Mouse (Mus musculus) megakaryocyte progenitor cell, adult 5-6 weeks (primary cell): ENCODE data around the gene C2cd4c. TPM values are rescaled to one million over a fixed set of nuclear protein-coding genes. Genes with fewer than 3 reads are reported as not detected.

Source experiments
- ATAC-seq: replicated peaks from 2 replicates; pipeline ENCODE4 v1.8.0; 2016; ENCODE audit warnings: mild to moderate bottlenecking, moderate TSS enrichment, inconsistent platforms; ENCODE audit not compliant: poor library complexity
- total RNA-seq, 2 experiments: library from RNA; stranded (forward) in 1 of 2; stranded (reverse) in 1 of 2; fragments of 157-497, 149-512 nt in 1 of 2; fragments of 200-1000 nt in 1 of 2; gene quantifications; 2 replicates each; pipeline versions ENCODE4 v1.2.3 to v1.2.4; 2015 to 2017

C2cd4c gene
- total RNA-seq, 2 experiments from 2014 or later: not detected

DNA sequence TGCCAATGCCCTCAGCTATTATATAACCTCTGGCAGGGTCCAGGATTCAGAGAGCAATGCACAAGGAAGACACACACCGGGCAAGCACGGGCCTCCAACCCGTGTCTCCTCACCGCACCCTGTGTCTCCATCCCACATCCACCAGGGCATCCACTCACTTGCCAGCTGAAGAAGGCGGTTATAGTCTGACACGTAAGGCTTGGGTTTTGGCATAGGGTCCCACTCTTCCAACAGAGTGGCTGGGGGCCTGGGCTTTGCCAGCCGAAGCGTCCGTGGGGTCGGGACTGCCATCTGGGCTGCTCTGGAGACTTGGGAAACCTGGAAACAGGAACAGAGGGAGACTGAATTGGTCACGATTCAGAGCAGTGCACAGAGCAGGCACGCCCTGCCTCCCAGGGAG lies 34.0 kb downstream of the C2cd4c start:
- no peak for ATAC-seq

DNA sequence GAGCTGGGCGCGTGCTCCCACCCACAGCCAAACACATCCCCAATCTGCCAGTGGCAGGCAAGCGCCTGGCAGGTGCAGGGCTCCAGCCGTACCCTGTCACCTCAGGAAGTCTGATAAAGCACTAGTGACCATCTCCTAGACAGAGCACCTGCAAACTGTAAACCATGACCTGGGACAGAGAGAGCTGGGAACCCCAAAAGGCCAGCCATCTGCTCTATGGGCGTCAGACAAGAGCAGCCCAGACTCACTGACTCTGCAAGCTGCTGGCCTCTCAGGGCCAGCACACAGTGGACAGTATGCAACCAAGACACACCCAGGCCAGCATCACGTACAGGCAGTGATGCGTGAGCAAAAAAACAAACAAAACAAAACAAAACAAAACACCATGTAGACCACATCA lies 34.9 kb downstream of the C2cd4c start:
- no peak for ATAC-seq

DNA sequence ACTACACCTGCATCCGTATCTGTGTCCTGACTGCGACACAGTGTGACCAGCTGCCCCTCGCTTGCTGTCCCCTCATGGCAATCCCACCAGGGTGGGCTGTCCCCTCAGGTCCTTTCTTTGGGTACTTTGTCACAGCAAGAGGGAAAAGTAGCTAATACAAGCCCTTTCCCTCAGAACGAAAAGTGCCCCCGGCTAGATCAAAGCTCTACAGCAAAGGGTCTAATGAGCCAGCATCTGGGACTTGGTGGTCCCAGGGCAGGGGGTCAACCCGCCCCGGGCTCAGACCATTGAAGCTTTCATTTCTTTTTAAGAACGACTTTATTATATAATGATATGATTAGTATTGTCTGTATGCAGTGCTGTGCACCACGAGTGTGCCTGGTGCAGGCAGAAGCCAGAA lies 35.5 kb downstream of the C2cd4c start:
- no peak for ATAC-seq

DNA sequence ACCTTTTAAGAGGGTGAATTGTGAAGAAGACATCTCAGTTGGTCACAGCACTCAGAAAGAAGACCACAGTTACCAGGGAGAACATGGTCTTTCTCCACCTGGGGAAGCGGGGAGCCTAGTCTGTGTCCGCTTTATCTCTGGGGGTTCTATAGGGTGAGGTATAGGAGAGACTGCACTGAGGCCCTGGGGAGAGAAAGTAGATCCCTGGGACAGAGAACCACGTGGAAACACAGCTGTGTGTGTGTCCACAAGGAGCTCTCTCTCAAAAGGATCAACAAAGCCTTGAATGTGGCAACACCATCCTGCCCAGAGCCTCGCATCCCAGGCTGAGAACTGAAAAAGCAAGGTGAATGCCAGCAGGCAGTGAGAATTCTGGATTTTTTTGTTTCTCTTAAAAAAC lies 36.4 kb downstream of the C2cd4c start:
- ATAC-seq: no peak

DNA sequence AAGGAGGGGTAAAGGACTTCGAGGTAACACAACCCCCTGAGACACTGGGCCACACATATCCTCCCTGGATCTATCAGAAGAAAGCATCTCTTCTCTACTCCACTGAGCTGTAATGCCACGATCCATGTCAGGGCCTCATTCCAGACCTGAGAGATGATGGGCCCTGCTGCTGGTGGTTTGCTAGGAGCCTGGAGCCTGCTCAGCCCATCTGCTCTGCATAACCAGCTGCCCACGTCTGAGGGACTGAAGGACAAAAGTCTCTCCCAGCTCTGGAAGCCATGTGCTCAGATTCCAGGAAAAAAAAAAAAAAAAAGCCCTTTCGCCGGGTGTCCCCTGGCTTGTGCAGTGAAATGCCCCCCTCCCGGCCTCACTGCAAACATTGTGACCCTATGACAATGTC lies 38.1 kb downstream of the C2cd4c start:
- no peak for ATAC-seq

DNA sequence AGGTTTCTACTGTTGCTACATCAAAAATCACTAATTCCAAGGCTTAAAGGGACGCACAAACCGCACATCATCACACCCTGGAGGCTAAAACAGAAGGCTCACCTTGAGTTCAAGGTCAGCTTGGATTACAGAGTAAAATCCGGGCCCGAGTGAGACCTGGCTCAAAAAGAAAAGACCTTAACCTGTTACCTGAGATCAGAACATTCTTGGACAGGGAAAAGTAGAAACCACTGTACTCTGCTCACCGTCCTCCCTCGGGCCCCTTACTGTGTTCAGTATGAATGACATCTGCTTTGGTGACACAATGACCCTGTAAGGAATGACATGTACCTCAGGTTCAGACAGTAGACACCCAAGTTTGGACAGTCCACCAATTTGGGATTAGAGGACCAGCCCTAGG lies 39.0 kb downstream of the C2cd4c start:
- no peak for ATAC-seq

DNA sequence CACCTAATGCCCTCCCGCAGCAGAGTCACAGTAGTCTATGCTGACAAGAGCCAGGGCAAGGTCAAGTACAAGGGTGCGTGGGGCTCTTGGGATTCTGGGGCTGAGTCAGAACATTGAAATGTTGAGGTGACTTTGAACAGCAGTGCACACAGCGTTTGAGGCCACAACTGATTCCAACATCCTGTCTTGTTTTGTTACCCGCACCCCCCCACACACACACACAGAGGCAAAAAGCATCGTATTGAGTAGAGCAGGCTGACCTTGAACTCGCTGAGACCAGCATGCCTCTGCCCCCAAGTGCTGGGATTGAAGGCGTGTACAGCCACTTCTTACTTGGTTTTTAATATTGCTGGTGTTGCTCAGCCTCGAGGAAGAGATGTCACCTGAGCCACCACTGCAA lies 39.5 kb downstream of the C2cd4c start:
- ATAC-seq: no peak

DNA sequence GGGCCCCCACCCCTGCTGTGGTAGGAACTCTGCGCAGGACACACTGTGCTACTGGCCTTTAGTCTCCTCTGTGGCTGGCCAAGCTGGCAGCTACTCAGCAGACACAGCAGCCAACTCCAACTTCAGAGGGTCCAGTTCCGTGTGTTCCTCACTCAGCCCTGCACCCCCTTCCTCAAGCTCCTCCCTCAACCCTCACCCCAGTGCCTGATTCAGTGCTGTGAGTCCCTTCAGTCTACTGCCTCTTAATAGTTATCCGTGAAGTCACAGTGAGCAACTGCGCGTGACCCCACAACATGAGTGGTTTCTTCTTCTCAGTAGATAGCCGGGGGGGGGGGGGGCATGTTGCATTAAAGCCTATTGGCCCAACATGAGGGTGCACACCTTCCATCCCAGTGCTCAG lies 40.2 kb downstream of the C2cd4c start:
- no peak for ATAC-seq

DNA sequence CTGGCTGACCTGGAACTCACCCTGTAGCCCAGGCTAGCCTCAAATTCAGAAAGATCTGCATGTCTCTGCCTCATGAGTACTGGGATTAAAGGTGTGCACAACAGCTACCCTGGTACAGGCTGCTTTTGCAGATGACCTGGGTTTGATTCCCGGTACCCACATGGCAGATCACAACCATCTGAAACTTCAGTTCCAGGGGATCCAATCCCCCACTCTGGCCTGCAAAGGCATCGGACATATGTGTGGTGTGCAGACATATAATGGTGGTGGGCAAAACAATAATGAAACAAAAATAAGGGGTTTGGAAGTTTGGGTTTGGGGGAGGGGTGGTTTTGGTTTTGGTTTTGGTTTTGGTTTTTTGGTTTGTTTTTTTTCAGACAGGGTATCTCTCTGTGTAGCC lies 42.5 kb downstream of the C2cd4c start:
- no peak for ATAC-seq

DNA sequence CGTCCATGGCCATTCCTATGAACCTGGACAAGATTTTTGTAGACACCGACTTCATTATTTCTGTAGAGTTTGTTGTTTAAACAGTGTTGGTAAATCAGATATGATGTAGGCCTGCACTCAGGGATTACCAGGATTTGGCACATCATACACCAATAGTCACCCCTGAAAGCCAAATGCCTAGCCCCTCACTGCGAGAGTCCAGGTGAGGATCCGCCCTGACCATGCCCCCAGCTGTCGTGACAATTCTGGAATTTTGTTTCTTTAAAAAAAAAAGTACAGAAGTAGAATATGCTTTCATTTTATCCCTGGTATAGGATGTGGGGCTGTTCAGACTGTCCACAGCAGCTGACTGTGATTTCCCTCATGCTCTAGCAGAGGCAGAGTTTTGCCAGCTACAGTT lies 43.9 kb downstream of the C2cd4c start:
- ATAC-seq: no peak

DNA sequence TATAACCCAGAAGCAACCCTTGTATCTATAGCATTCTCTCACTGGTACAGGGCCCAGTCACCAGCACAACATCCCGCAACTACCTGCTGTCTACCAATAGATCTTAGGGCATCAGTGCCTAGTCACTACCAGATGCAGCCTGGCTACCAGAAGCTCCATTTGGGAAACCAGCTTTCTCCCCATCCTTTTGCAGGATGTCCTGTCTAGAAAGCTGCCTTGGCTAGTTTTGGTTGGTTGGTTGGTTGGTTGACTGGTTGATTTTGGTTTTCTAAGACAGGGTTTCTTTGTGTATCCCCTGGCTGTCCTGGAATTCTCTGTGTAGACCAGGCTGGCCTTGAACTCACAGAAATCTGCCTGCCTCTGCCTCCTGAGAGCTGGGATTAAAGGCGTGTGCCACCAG lies 54.1 kb downstream of the C2cd4c start:
- ATAC-seq: no peak

DNA sequence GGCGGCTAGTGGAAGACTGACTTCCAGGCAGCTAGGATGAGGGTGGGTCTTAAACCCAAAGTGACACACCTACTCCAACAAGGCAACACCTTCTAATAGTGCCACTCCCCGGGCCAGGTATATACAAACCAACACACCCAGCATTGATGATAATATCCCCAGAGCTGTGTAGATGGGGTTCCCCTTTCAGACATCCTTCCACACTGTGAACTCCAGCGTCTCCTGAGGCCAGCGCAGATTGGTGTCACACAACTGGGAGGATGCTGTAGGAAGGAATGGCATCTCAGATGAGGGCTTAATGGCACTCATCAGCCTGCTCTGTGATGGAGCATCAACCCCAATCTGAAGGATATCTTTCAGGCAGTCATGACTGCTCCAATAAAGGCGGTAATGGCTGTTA lies 56.3 kb downstream of the C2cd4c start:
- ATAC-seq: no peak

DNA sequence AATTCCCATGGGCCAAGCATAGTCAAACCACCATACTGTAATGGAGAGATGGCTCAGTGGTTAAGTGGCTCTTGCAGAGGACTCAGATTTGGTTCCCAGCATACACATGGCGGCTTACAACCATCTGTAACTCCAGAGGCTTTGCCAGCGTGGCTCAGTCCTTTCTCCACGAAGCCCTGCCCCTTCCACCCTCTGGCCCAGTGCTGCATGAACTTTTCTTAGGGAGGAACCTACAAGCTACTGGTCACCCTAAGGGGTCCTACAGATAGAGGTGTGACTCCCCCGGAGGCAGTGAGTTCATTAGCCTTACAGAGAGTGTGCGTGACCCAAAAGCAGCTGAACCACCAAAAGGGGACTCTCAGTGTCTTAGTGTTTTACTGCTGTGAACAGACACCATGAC lies 56.9 kb downstream of the C2cd4c start:
- ATAC-seq: no peak

Other genes starting within 250 kb of the C2cd4c start
- gene Vmn2r83, start 145.3 kb downstream of the C2cd4c start, total RNA-seq (2015): not detected in 2 replicates
- not detected in 2 replicates for gene Vmn2r83, start 145.3 kb downstream of the C2cd4c start, total RNA-seq (2017)
- 8.2 and 11.6 TPM in 2 replicates for gene Plpp2, start 80.2 kb downstream of the C2cd4c start, total RNA-seq (2015)
- 2.7 and 5.3 TPM in 2 replicates for gene Plpp2, start 80.2 kb downstream of the C2cd4c start, total RNA-seq (2017)
- gene Mier2, start 58.8 kb downstream of the C2cd4c start, total RNA-seq (2015): 7.4 and 9.1 TPM in 2 replicates
- 9.6 and 13.4 TPM in 2 replicates for gene Mier2, start 58.8 kb downstream of the C2cd4c start, total RNA-seq (2017)
- gene Theg, start 26.7 kb downstream of the C2cd4c start, total RNA-seq (2015): not detected in 2 replicates
- gene Theg, start 26.7 kb downstream of the C2cd4c start, total RNA-seq (2017): not detected in 2 replicates
- gene Shc2, start 23.9 kb upstream of the C2cd4c start, total RNA-seq (2015): not detected in 2 replicates
- not detected in 2 replicates for gene Shc2, start 23.9 kb upstream of the C2cd4c start, total RNA-seq (2017)
- not detected in 2 replicates for gene Odf3l2, start 31.7 kb upstream of the C2cd4c start, total RNA-seq (2015)
- gene Odf3l2, start 31.7 kb upstream of the C2cd4c start, total RNA-seq (2017): not detected in 2 replicates
- gene Madcam1, start 50.5 kb upstream of the C2cd4c start, total RNA-seq (2015): not detected in 2 replicates
- gene Madcam1, start 50.5 kb upstream of the C2cd4c start, total RNA-seq (2017): not detected in 2 replicates
- 8.3 and 10.2 TPM in 2 replicates for gene Tpgs1, start 55.3 kb upstream of the C2cd4c start, total RNA-seq (2015)
- 8.2 and 10.4 TPM in 2 replicates for gene Tpgs1, start 55.3 kb upstream of the C2cd4c start, total RNA-seq (2017)
- gene Cdc34, start 68.2 kb upstream of the C2cd4c start, total RNA-seq (2015): 69.2 and 79.0 TPM in 2 replicates
- gene Cdc34, start 68.2 kb upstream of the C2cd4c start, total RNA-seq (2017): 154 and 169 TPM in 2 replicates
- 0.29 and 0.49 TPM in 2 replicates for gene Gzmm, start 75.0 kb upstream of the C2cd4c start, total RNA-seq (2015)
- gene Gzmm, start 75.0 kb upstream of the C2cd4c start, total RNA-seq (2017): 1.1 and 2.8 TPM in 2 replicates
- gene Bsg, start 90.5 kb upstream of the C2cd4c start, total RNA-seq (2015): 441 and 471 TPM in 2 replicates
- 272 TPM in 2 replicates for gene Bsg, start 90.5 kb upstream of the C2cd4c start, total RNA-seq (2017)
- gene Hcn2, start 102.6 kb upstream of the C2cd4c start, total RNA-seq (2015): not detected in 2 replicates
- gene Hcn2, start 102.6 kb upstream of the C2cd4c start, total RNA-seq (2017): not detected in 2 replicates
- 36.9 and 46.9 TPM in 2 replicates for gene Polrmt, start 132.6 kb upstream of the C2cd4c start, total RNA-seq (2015)
- gene Polrmt, start 132.6 kb upstream of the C2cd4c start, total RNA-seq (2017): 10.8 and 14.6 TPM in 2 replicates
- gene Fgf22, start 141.1 kb upstream of the C2cd4c start, total RNA-seq (2015): not detected in 2 replicates
- not detected in 2 replicates for gene Fgf22, start 141.1 kb upstream of the C2cd4c start, total RNA-seq (2017)
- 55.6 and 63.0 TPM in 2 replicates for gene Rnf126, start 152.9 kb upstream of the C2cd4c start, total RNA-seq (2015)
- gene Rnf126, start 152.9 kb upstream of the C2cd4c start, total RNA-seq (2017): 18.4 and 20.2 TPM in 2 replicates
- 1.6 and 2.7 TPM in 2 replicates for gene Fstl3, start 163.2 kb upstream of the C2cd4c start, total RNA-seq (2015)
- 1.3 and 3.6 TPM in 2 replicates for gene Fstl3, start 163.2 kb upstream of the C2cd4c start, total RNA-seq (2017)
- gene Prss57, start 176.9 kb upstream of the C2cd4c start, total RNA-seq (2015): 160 and 189 TPM in 2 replicates
- 95.1 and 100.0 TPM in 2 replicates for gene Prss57, start 176.9 kb upstream of the C2cd4c start, total RNA-seq (2017)
- 65.3 and 71.4 TPM in 2 replicates for gene Palm, start 179.5 kb upstream of the C2cd4c start, total RNA-seq (2015)
- 43.4 and 53.4 TPM in 2 replicates for gene Palm, start 179.5 kb upstream of the C2cd4c start, total RNA-seq (2017)
- gene Misp, start 207.0 kb upstream of the C2cd4c start, total RNA-seq (2015): not detected in 2 replicates
- 0.58 TPM in 1 of 2 replicates, not detected in the other for gene Misp, start 207.0 kb upstream of the C2cd4c start, total RNA-seq (2017)
- 218 and 262 TPM in 2 replicates for gene Ptbp1, start 240.4 kb upstream of the C2cd4c start, total RNA-seq (2015)
- gene Ptbp1, start 240.4 kb upstream of the C2cd4c start, total RNA-seq (2017): 172 and 187 TPM in 2 replicates